Mouse (Mus musculus) cerebellum, adult 2 months (tissue): Measurements from ENCODE around the gene Atp8a1.

Experiments
- CTCF ChIP-seq: fragments of 200-500 bp; IDR thresholded peaks from 2 replicates; pipeline ENCODE4 v1.5.1; 2011; ENCODE audit warnings: low read depth, mild to moderate bottlenecking, control low read depth, low read length, moderate library complexity, borderline replicate concordance; ENCODE audit not compliant: insufficient read depth
- POLR2A ChIP-seq: fragments of 200-500 bp; IDR thresholded peaks from 2 replicates; pipeline ENCODE4 v1.6.1; 2011; ENCODE audit warnings: low read length, control low read depth, borderline replicate concordance; ENCODE audit not compliant: insufficient read depth

DNA sequence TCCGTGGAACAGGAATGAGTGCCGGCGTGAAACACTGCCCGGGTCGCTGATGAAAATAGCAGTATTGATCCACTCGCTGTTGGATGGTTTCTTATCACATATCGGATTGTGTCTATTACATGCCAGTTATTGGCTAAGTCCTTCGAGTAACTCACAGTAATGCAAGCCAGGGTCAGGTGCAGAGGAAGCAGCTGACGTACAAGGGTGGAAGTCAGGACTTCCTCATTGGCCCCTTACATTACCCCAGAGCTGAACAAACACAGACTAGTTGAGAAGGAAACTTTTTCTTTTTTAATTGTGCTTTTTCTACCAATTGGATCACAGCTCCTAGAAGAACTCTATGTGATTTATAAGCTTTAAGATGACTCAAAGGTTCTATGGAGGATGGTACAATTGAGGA lies 247.3 kb downstream of the Atp8a1 start:
- TF ChIP-seq POLR2A (no peak), CTCF (no peak)
